Mouse (Mus musculus) kidney, postnatal 4 days (tissue): ENCODE results near the gene Prlr.
A peak's percentile ranks its signal among the peaks of the same experiment; 100 is the strongest.

ENCODE experiments used
- DNase-seq, 2 experiments: peaks; one replicate each; pipeline ENCODE4 v3.0.0; 2021; ENCODE audit warnings: mixed read lengths in 2 of 2

The Prlr gene

DNA sequence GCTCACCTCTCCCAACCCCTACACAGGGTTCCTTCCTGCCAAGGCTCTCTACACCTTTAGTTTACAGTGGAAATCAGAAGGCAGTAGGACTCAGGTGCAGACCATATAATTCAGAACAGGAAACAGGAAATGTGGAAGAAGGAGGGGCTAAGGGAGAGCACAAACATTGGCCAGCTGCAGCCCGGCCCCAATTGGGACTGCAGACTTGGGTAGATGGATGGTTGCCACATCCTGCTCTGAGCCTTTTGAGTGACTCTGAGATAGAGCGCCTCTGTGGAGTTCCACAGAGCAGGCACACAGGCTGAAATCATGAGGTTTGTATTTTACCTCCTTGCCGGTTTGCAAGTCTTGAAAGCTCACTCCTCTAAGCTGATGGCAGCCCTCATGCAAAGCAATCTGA, 59.8 kb downstream of the Prlr start:
- DNase-seq = no peak

DNA sequence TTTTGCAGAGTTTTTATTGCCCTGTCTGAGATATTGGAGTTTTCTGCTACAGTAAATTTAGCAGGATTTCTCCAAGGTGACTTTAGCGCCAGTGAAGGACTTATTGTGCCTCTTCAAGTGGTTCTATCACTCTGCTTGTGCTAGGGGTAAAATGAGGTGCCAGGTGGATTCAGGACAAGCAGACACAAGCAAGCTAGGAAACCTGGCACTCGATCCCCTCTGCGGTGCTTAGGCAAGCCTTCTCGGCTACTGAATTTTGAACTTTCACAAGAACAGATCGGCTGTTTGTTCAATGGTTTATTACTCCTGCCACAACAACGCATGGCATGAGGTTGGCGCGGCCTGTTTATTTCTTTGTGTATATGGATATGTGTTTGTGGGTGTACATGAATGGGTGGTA, 61.4 kb downstream of the Prlr start:
- DNase-seq = no peak

DNA sequence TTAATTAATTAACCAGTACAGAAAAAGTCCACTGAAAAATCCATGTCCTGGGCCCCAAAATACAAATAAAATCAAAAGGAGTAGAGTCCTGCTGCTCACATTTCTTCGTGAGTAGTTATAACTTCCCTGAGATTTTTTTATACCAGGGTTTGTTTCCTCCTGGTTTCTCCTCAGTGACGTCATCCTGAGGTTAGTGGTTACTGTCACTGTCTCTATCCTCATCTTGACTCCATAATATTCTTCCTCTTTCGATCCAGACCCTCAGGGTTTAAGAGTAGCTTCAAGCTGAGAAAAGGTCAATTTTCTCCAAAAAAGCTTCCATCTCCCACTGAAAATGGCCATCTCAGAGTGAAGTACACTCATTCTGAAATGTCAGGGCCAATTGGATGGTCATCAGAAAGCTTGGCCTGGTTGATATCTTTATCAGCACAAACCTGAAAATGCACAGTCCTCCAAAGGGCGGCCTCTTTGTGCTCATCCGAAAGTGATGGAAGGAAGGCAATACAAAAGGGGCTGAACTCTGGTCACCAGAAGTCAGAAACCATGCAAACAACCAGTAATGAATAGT, 63.3 kb downstream of the Prlr start:
- no peak for DNase-seq

DNA sequence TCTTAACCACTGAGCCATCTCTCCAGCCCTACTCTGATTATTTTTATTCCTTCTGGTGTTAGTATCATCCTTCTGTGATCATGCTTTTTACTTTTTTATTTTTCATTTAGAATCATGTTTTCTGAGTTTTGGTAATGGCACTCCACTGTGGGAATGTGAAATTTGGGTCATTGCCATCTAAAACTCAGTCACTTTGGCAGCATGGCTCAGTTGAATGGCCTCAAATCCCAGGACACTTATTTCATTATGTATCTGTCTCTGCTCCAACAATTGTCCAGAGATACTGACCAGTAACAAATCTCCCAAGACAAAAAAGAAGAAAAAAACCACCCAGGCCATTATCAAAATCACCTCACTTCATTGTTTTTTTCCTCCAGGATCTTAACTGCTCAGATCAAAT, 65.2 kb downstream of the Prlr start:
- no peak for DNase-seq

DNA sequence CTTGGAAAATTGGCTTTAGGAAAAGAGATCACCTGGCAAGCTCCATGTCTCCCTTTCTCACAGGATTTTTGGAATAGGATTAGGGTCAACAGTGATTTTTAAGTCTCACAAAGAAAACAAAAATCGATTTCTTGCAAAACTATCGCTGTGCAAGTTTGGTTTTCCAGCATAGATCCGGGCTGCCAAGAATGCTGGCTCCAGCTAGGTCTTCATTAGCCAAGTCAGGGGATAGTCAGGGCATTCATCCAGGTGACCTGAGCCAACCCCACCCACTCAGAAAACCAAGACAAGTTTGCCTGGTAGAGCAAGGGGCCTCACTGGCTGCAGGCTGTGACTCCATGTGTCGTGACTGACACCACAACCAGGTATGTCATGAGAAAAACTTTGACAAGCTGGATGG, 72.2 kb downstream of the Prlr start:
- no peak for DNase-seq

DNA sequence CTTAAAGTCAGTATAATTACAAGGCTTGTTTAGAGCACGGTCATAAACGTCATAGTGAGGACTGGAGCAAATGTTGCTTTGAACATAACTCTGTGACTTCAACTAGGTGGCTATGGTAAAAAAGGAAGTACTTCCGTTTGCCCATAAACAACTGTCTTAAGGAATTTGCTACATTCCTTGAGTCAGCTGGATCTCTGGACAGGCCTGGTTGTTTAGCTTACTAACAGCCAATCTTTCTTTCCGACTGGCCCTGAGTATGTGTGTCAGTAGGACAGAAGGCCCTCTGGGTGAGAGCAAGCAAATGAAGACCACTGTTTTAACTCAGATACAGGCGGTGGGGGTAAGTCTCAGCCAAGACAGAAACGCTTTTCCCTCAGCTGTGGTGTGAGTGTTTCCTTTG, 73.7 kb downstream of the Prlr start:
- DNase-seq = no peak

DNA sequence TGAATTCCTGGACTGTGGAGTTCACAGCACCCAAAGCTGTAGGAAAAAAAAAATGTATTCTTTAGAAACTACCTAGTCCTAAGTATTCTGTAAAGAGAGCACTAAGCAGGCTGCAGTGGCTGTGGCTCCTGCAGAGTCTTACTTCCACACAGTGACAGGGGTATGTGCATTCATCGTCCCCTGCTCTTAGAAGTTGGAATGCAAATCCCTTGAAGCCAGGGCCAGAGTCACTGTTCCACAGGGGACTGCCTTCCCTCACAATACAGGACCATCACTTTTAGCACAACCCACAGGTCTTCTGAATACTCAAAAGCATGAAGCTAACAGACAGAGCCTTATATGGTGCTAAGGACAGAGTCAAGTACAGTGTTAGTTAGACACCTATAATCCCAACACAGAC, 75.5 kb downstream of the Prlr start:
- DNase-seq = no peak

DNA sequence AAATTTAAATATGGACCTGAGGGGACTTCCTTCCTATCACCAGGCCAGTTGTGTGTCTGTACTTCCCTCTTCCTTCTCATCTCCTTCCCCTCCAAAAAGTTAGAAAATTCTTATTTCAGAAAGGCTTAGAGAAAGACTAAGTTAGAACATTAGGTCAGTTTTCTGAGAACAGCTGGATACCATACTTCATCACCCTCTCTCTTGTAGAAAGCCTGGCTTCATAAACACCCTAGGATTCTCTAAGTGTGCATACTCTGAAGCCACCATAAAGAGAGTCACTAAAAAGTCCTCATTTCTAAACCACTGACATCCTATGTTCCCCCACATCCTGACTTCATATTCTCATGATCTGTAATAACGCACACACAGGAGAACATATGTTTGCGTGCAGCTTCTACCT, 85.2 kb downstream of the Prlr start:
- no peak for DNase-seq

DNA sequence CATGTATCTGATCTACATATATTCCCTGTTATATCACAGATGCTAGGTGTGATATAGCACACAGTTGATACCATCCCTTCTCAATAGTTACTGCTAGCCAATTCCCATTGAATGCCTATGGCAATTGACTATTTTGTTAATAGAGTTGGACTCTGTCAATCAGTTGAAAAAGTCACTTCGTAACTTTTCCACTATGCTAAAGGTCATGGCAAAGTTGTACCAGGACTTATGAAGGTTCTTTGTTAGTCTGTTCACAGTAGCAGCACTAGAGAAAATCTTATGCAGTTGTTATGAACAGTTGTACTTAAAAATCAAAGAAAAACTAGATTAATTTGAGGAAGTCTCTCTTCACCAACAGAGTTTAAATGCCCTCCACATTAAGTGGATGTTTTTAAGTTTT, 85.6 kb downstream of the Prlr start:
- DNase-seq = no peak

DNA sequence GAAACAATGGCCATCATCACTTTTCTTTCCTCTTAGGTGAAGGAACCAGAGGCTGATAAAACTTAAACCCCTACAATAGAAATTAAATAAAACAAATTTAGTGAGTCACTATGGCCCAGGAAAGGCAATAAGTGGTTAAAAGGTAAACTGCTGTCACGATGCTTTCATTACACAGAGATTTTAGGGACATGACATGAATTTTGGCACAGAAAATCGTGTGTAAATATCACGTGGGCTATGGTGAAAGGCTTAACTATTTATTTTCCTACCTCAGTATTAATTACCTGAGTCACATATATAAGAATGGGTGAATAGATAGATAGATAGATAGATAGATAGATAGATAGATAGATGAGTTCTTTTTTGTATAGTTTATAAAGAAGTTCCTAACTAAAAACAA, 86.4 kb downstream of the Prlr start:
- DNase-seq = no peak

DNA sequence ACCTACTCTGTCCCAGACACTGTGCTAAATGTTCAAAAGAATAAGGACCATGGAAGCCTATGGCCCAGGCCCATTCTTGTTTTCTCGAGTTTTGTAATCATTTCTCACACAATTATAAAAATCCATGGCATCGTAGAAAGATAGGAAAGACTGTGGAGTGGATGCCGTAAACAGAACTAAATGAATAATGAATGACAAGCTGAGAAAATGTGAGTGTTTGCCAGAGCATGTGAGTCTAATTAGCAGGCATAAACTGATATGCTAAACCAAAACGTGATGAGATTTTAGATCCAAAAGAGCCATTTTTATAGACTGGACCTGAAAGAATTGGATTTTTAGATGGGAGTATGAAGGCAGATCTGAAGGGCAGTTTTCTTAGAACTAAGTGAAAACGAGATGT, 87.8 kb downstream of the Prlr start:
- no peak for DNase-seq

DNA sequence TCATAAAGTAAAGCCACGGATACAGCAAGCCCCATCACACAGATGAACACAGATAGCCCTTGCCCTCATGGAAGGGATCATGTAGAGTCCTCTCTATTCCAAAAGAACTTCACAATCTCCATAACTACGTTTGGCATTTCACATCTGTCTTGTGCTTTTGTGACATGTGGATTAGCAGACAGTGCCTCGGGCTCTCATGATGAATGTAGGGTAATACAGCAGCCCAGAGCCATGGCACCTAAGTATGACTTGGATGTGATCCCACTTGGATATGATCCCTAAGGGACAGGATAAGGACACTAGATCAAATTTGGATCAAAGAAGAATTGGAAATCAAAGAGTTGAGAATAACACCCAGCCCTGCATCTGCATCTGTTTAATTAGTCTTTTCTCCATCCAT, 90.2 kb downstream of the Prlr start:
- no peak for DNase-seq

DNA sequence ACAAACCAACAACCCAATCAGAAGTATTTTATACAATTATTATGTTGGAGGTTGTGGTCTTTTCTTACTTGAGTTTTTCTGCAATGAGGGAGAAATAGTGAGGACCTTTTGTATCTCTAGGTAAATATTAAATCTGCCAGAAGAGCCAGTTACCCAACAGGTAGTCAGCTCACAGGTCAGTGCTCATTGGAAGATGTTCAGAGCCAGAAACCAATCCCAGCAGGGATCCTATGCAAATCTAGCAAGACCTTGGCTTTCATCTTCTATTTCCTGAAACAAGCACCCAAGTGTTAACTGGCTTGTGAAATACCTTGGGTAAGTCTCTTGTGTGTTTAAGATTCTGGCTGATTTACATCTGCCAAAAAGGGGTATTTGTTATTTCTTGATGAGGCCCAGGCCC, 99.3 kb downstream of the Prlr start:
- no peak for DNase-seq

DNA sequence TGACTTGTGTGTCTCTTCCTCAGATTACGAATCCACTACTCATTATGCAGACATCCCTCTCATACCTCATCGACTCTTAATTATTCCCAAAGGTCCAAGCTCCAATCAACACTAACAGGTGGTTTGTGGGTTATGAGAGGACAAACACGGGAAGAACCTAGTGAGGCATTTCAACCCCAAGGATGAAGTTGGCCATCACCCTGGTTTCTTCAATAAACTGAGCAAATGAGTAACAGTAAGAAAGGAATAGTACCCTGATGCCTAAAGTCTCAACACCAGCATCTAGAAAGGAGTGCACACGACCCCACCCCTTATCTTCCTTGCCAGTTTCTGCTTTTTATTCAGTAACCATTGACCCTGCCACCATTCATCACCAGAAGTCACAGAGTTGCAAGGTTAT, 100.4 kb downstream of the Prlr start:
- no peak for DNase-seq

DNA sequence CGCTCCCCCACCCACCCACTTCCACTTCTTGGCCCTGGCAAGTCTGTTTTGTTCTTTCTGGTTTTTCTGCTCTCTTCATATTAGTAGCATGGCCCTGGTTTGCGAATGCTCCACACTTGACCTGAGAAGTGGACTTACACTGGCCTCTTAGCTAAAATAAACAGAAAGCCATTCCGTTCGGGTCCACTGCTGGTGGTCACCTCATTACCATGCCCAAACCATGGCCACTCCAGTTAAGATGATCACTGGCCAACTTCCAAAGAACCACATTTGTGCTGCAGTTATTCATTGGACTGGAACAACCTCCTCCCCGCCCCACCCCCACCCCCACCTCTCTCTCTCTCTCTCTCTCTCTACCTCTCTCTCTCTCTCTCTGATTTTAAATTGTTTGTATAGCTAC, 104.5 kb downstream of the Prlr start:
- DNase-seq = peak; percentile 6 to 23

DNA sequence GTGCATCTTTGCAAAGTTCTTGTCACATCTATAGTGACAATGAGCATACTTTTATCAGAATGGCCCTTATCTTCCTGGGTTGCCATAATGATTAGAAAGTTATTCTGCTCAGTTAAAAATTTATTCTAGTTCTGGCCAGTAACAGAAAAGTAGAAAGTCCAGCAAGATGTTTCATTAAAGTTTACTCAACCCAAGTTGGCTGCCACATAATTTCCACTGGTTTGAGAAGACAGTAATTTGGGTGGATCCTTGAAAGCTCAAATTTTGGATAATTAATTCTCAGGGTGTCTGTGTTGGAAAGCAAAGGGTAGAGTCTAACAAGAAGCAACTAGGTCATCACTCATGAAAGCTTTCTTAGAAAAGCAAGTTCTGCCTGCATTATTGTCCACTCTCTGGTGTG, 106.6 kb downstream of the Prlr start:
- DNase-seq = no peak

DNA sequence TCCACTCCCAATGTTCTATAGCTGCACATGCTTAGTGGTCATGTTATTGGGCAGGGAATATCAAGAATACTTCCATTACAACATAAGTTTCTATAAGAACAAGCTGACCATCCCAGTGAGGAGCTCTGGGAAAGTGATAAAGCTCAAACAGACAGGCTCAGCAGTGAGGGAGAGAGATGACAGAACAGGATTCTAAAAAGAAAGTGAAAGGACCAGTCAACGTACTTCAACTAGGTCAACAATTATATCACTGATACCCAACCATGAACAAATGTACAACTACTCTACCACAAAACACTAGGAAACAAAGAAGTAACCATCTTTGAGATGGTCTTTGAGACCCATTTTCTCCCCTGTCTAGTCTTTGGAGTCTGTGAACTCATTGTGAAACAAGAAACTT, 119.5 kb downstream of the Prlr start:
- no peak for DNase-seq

DNA sequence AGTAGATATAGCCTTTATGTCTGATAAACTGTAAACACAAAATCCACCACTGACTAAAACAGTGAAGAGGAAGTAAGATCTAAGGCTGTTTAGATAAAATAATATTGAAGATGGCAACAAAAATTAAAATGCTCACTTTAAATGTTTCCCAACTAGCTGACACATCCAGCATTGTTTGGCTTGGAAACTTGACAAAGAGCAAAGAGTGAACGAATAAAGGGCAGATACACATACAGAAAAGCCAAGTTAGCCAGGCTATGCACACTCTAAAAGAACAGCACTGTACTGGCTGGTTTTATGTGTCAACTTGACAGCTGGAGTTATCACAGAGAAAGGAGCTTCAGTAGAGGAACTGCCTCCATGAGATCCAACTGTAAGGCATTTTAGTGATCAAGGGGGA, 121.0 kb downstream of the Prlr start:
- DNase-seq = no peak

DNA sequence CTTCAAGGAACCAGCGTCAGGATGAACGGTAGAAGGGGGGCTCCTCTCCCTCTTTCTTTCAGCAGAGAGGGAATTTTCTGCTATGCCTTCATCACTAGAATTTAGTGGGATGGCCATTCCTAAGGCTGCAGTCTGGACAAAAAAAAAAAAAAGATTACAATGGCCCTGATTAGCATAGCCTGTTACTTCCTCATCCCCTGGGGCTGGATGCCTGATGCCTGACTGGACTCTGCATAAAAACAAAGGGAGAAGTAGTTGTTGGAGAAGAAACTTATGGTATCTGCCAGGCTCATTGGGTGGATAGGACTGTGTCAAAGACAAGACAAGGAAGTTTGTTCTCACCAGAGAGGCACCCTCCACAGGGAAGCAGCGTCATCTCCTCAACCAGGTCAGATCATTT, 122.4 kb downstream of the Prlr start:
- DNase-seq = no peak

DNA sequence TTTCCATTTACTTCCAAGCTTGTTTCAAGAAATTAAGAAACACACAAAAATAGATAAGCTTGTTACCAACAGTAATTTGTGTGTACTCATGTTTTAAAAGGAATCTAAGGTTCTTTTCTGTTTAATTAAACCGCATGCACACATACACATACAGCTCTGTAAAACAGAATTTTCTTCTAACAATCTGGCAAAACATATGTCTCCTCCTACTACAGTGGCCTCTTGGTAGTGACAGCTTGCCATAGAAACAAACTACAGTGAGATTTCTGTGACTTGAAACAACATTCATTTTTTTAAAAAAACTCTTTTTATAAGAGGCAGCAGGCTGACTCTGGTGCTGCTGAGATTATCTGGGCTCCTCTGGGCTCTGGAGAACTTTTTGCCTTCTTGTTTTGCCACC, 129.4 kb downstream of the Prlr start:
- DNase-seq = no peak

DNA sequence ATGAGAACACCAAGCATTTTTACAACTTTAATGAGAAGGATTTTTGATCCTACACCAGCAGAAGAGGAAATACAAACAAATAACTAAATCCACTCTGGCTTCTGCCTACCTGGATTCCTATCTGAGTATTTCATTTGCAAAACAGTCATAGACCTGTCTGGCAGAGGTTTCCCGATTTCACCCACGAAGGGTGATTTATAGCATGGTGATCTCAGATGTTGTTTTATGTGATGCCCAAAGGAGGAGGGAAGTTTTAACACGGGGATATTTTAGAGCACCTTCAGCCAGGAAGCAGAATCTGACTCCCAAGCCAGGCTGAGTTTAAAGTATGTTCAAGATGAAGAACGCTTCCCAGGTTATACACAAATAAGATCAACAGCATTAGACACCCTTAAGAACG, 134.8 kb downstream of the Prlr start:
- no peak for DNase-seq

DNA sequence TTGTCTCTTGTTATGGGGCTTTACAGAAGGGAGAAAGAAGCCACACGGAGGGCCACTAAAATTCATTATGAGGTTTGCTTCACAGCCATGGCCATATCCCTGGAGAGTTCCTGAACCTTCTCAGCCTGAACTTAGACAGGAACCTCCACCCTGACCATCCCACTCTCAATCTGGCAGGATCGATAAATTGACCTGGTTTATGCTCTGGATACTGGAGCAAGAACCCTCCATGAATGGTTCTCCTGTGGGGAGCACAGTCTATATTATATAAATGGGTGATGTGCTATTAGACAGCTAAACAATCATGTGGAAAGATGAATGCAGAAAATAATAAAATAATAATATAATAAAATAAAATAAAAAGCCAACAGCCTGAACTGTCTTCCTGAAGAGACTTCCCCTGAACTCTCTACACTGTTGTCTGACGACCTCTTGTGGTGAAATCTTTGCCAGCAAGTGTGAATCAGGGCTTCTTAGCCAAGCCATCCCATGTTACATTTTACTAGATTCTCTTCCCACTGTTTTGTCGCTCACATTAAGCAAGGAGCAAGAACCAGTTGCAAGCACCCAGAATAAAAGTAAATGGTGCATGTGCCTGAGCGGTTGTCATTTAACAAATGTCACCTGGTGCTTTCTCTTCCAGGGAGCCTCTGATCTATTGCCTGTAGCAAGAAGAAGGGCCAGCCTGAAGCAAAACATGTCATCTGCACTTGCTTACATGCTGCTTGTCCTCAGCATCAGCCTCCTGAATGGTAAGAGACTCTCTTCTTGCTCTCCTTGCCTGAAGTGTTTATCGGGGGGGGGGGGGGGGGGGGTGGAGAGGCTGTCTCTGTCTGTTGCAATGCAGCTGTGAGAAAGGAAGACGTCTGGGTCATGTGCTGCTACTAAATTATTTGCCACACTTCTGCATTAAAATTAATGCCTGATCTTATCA, 136.8 kb downstream of the Prlr start:
- DNase-seq = peak; percentile 64 to 71

DNA sequence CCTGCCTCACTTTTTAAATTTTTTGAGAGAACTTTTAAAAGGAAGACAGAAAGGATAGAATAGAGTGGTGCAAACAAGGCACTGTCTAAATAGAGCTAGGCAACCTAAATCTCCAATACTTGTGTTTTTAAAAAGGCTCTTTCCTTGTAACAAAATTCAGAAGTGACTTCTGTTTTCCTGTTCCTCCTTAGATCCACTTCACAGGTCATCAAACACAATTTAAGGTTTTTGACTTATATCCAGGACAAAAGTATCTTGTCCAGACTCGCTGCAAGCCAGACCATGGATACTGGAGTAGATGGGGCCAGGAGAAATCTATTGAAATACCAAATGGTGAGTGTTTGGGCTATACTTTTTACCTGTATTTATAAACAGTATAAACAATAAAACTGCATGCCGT, 148.0 kb downstream of the Prlr start, which contains the start of gene Gm21973:
Gm21973 (plus strand) TSS at position 301 of the 400 bp plus-strand sequence.
- DNase-seq = no peak

DNA sequence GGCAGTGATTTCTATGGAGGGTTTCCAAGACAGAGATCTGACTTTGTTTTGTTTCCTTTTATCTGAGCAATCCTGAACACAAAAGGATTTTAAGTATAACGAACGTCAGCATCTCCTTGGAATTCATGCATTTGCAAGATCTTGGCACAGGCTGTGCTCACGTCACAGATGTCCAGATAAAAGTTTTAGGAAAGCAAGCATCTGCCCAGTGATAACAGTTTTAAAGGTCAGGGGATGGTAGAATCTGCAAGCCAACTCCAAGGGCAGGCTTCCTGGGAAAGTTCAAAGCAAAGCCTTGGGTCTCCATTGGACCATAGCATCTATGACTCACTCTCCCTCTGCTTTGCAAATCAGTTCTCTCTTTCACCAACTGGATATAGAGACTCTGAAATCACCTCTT, 153.6 kb downstream of the Prlr start:
- no peak for DNase-seq

DNA sequence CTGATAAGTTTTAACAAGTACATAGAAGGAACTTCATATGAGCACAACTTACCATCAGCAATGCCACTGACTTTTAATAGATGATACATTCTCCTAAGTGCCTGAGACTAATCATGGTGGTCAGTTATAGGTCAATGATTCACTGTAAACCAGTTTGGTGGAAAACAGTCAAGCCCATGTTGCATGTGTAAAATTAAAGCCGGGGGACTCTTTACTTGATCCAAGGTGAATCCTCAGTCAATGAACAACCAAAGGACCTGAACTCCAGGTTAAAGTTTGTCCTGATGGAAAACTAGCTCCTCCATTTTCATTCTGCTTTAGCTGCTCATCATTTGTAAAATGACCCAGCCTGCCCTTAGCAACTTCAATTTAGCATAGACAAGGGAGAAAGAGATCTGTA, 155.5 kb downstream of the Prlr start:
- no peak for DNase-seq
